Mouse (Mus musculus): ENCODE measurements around the gene Nabp1.

DNA sequence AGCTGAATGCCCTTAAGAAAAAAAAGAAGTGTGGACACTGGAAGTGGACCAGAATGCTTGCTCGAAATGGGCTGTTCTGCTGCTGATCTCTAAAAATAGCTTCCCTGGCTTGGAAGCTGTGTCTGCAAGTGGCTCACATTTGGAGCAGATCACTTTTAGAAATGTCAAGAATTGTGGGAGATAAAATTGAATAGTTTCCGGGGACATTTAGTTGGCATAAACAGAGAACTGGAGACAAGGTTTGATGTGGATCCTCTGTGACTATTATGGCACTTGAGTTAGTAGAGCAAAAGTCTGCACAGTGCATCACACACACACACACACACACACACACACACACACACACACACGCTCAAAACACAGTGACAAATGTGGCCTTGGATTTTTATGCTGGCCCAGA is 36.8 kb upstream of the Nabp1 start:
- TF ChIP-seq POLR2A (IDR thresholded peaks at IDR 0.05; ENCODE audit: borderline replicate concordance, extremely low read depth, insufficient read depth, insufficient read length, poor library complexity, severe bottlenecking) (no peak), CTCF (IDR thresholded peaks at IDR 0.05; ENCODE audit: borderline replicate concordance, extremely low read depth, insufficient read depth, insufficient read length) (no peak)

Measured in brain, embryonic 14.5 days (tissue).